Mouse (Mus musculus) natural killer cell, adult 2 months (primary cell): ENCODE data around the gene Tbc1d9.

ENCODE experiments used
- DNase-seq, 2 experiments: peaks; one replicate each; pipeline ENCODE4 v3.0.0; 2022; ENCODE audit warnings: low spot score in 2 of 2

The Tbc1d9 gene

GRCm38 (mm10) chr8:83322374-83322773, 157.2 kb downstream of the Tbc1d9 start:
- DNase-seq, result no peak
